Mouse (Mus musculus): ENCODE results near the gene Nup214.

DNA sequence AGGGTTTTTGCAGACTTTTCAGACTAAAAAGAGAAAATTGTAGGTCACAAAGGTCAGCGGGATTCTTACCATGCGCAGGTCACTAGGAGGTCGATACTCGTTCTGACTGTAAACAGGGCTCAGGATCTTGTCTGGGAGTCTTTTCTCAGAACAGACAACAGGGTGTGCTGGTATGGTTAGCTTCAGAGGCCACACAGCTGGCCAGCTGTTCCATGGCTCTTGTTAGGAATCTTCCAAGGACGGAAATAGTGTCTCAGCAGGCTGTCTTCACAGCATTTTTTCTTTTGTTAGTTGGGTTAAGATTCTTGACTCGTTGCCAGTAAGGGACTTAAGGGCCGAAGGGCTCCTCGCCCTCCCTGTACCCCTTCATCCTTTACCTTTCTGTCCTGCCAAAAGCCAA lies 7.4 kb upstream of the Nup214 start:
- TF ChIP-seq CTCF (IDR thresholded peaks at IDR 0.05; ENCODE audit: borderline replicate concordance, insufficient read depth, low read length) (no peak), POLR2A (IDR thresholded peaks at IDR 0.05; ENCODE audit: low read depth, low read length) (no peak)

Data from embryonic fibroblast, embryonic 13.5 days (primary cell).